Mouse (Mus musculus) CH12.LX (cell line): ENCODE results near the gene 1700016C15Rik. TPM values are rescaled to one million over a fixed set of nuclear protein-coding genes. Genes with fewer than 3 reads are reported as not detected.

Source experiments
- DNase-seq: peaks from one replicate; pipeline ENCODE4 v3.0.0-alpha.2; 2013; ENCODE audit errors: extremely low read depth
- H3K27ac ChIP-seq: 2 replicates; pipeline ENCODE4 v1.5.1; 2012; ENCODE audit warnings: low read depth, mild to moderate bottlenecking, control low read depth, moderate library complexity; ENCODE audit not compliant: insufficient read depth
- H3K27me3 ChIP-seq: replicated peaks from 2 replicates; pipeline ENCODE3; 2012; ENCODE audit warnings: inconsistent platforms
- H3K36me3 ChIP-seq, 2 experiments: replicated peaks in 1 of 2; 2 replicates each; pipeline versions ENCODE3 to v1.6.1; 2012; ENCODE audit warnings: inconsistent platforms in 1 of 2, low read length in 1 of 2, mild to moderate bottlenecking in 1 of 2, mixed read lengths in 1 of 2, moderate library complexity in 1 of 2; ENCODE audit not compliant: control insufficient read depth in 1 of 2, insufficient read depth in 1 of 2
- H3K4me1 ChIP-seq, 2 experiments: 2 replicates each; pipeline ENCODE4 v1.6.1; 2012; ENCODE audit warnings: inconsistent platforms in 1 of 2, moderate library complexity in 1 of 2; ENCODE audit not compliant: insufficient read depth in 2 of 2, control insufficient read depth in 1 of 2
- H3K4me2 ChIP-seq: 2 replicates; pipeline ENCODE4 v1.6.1; 2012; ENCODE audit warnings: low read depth, mild to moderate bottlenecking, control low read depth; ENCODE audit not compliant: poor library complexity, insufficient read depth, severe bottlenecking
- H3K4me3 ChIP-seq, 3 experiments: fragments of 150-350 bp in 1 of 3; sonication (generic) in 1 of 3; replicated peaks in 1 of 3; 2 replicates each; pipeline versions ENCODE3 to v1.5.1; 2011 to 2012; ENCODE audit warnings: low read depth in 2 of 3, low read length in 2 of 3, mild to moderate bottlenecking in 2 of 3, moderate library complexity in 2 of 3, control low read depth in 1 of 3, improper control_type of control experiment in 1 of 3, inconsistent platforms in 1 of 3, mixed read lengths in 1 of 3; ENCODE audit not compliant: poor library complexity in 1 of 3
- H3K79me2 ChIP-seq: replicated peaks from 2 replicates; pipeline ENCODE4 v1.6.1; 2012; ENCODE audit warnings: mild to moderate bottlenecking, moderate library complexity; ENCODE audit not compliant: control insufficient read depth, poor library complexity, insufficient read depth, severe bottlenecking; ENCODE audit errors: extremely low read depth
- H3K9ac ChIP-seq: 2 replicates; pipeline ENCODE4 v1.6.1; 2012; ENCODE audit warnings: low read depth, mild to moderate bottlenecking, control low read depth, moderate library complexity; ENCODE audit not compliant: insufficient read depth
- H3K9me3 ChIP-seq: replicated peaks from 2 replicates; pipeline ENCODE3; 2012; ENCODE audit warnings: low read length, inconsistent platforms, mixed read lengths
- CHD1 ChIP-seq: IDR thresholded peaks from 2 replicates; pipeline ENCODE4 v1.6.1; 2012; ENCODE audit warnings: low read depth, low read length, improper control_type of control experiment, inconsistent platforms
- ETS1 ChIP-seq: conservative IDR thresholded peaks from 2 replicates; pipeline ENCODE4 v1.6.1; 2012; ENCODE audit warnings: low read depth, mild to moderate bottlenecking, inconsistent platforms, low read length, improper control_type of control experiment, moderate library complexity
- GABPA ChIP-seq: IDR thresholded peaks from 2 replicates; pipeline ENCODE4 v1.6.1; 2012; ENCODE audit warnings: low read depth, low read length, improper control_type of control experiment, inconsistent platforms; ENCODE audit not compliant: insufficient replicate concordance
- KAT2A ChIP-seq: IDR thresholded peaks from 2 replicates; pipeline ENCODE4 v1.6.1; 2012; ENCODE audit warnings: low read length, improper control_type of control experiment, inconsistent platforms; ENCODE audit not compliant: insufficient replicate concordance
- MAFK ChIP-seq: IDR thresholded peaks from 2 replicates; pipeline ENCODE4 v1.6.1; 2011; ENCODE audit warnings: low read length, improper control_type of control experiment; ENCODE audit not compliant: insufficient replicate concordance
- MAX ChIP-seq: IDR thresholded peaks from 2 replicates; pipeline ENCODE4 v1.6.1; 2011; ENCODE audit warnings: low read length, improper control_type of control experiment
- NELFE ChIP-seq: IDR thresholded peaks from 2 replicates; pipeline ENCODE4 v1.6.1; 2011; ENCODE audit warnings: low read depth, low read length, improper control_type of control experiment
- POLR2A ChIP-seq: IDR thresholded peaks from 2 replicates; pipeline ENCODE4 v1.6.1; 2011; ENCODE audit warnings: low read depth, mild to moderate bottlenecking, improper control_type of control experiment, low read length
- RCOR1 ChIP-seq: conservative IDR thresholded peaks from 2 replicates; pipeline ENCODE4 v1.6.1; 2012; ENCODE audit warnings: low read depth, mild to moderate bottlenecking, inconsistent platforms, low read length, improper control_type of control experiment
- TBP ChIP-seq: conservative IDR thresholded peaks from 2 replicates; pipeline ENCODE4 v1.6.1; 2011; ENCODE audit warnings: low read depth, low read length, improper control_type of control experiment
- ZC3H11A ChIP-seq: IDR thresholded peaks from 2 replicates; pipeline ENCODE4 v1.6.1; 2012; ENCODE audit warnings: low read depth, mild to moderate bottlenecking, inconsistent platforms, low read length, improper control_type of control experiment
- ZMIZ1 ChIP-seq: IDR thresholded peaks from 2 replicates; pipeline ENCODE4 v1.6.1; 2012; ENCODE audit warnings: low read depth, mild to moderate bottlenecking, inconsistent platforms, low read length, improper control_type of control experiment
- dilution Hi-C: fragments of 300-500 bp; cut with MboI; formaldehyde crosslinking; loops from 2 replicates; pipeline ENCODE4 v1.14.3; 2020; ENCODE audit warnings: low sequenced_read_pairs; ENCODE audit not compliant: extremely low pct_unique_long_range_greater_than_20kb, extremely low pct_ligation_motif_present
- in situ Hi-C: fragments of 300-500 bp; cut with MboI; formaldehyde crosslinking; loops from 3 replicates; pipeline ENCODE4 v1.14.3; 2019; ENCODE audit warnings: low sequenced_read_pairs, low pct_ligation_motif_present, low pct_unique_long_range_greater_than_20kb, mixed read lengths
- polyA plus RNA-seq: library from polyadenylated mRNA; unstranded; fragments of >175 nt; gene quantifications from 2 replicates; pipeline ENCODE4 v1.2.1, GENCODE M21; 2012; ENCODE audit warnings: low read depth; ENCODE audit not compliant: insufficient read length
- total RNA-seq, 2 experiments: library from RNA; depleted of rRNA; stranded (reverse); fragments of 300-350 nt in 1 of 2; fragments of >200 nt in 1 of 2; gene quantifications; 2 replicates each; pipeline ENCODE4 v1.2.3; 2012 to 2014

The 1700016C15Rik gene
- total and polyA plus RNA-seq, 3 experiments = not detected

- TF ChIP-seq MAFK (peak; percentile 54; the same call in 1 of the 2 replicates), TBP (no peak), GABPA (no peak)
- TF ChIP-seq, all 38 proteins: peak for 1
- Histone ChIP-seq H3K36me3 (no peaks in the 10 kb centered on the region), H3K4me2 (no peak overlapping the region), H3K27me3 (no peaks in the 10 kb centered on the region), H3K9me3 (peaks cover 5% of the 10 kb centered on the region), H3K4me3 (no peak overlapping the region), H3K9ac (no peak overlapping the region), H3K79me2 (no peaks in the 10 kb centered on the region), H3K4me1 (peaks cover 0 to 10% of the 10 kb centered on the region in 2 experiments; a peak in 2 of 4 replicates), H3K27ac (no peak overlapping the region)
- dilution Hi-C loops = no loop called here
- in situ Hi-C loops = no loop called here
- no peak for DNase-seq
Measured at GRCm38 (mm10) chr1:177744521-177745325, 15.1 kb downstream of the 1700016C15Rik start.

GRCm38 (mm10) chr1:177747869-177748540, 18.4 kb downstream of the 1700016C15Rik start:
- H3K27ac ChIP-seq = no peak overlapping the region
- H3K9me3 ChIP-seq = peaks cover 17% of the 10 kb centered on the region
- TF ChIP-seq MAX (no peak), ETS1 (no peak), KAT2A (no peak), CHD1 (no peak), NELFE (no peak), POLR2A (no peak)
- in situ Hi-C loops (no loop called here), dilution Hi-C loops (no loop called here)
- no peak for DNase-seq
- peaks cover 0 to 10% of the 10 kb centered on the region in 2 experiments; a peak in 2 of 4 replicates for H3K4me1 ChIP-seq
- H3K4me3 ChIP-seq = no peak overlapping the region
- H3K79me2 ChIP-seq = no peaks in the 10 kb centered on the region
- H3K9ac ChIP-seq = no peak overlapping the region
- H3K27me3 ChIP-seq = no peaks in the 10 kb centered on the region
- H3K4me2 ChIP-seq = no peak overlapping the region
- peaks cover 0 to 3% of the 10 kb centered on the region in 2 experiments for H3K36me3 ChIP-seq

- Histone ChIP-seq H3K9ac (no peak overlapping the region), H3K4me3 (no peak overlapping the region), H3K79me2 (no peaks in the 10 kb centered on the region), H3K27me3 (no peaks in the 10 kb centered on the region), H3K4me2 (no peak overlapping the region), H3K9me3 (peaks cover 17% of the 10 kb centered on the region), H3K27ac (no peak overlapping the region), H3K4me1 (no peaks in the 10 kb centered on the region), H3K36me3 (peaks cover 0 to 3% of the 10 kb centered on the region in 2 experiments)
- in situ Hi-C loops (no loop called here), dilution Hi-C loops (no loop called here)
- no peak for DNase-seq
- TF ChIP-seq POLR2A (no peak), RCOR1 (no peak), ZMIZ1 (no peak), ZC3H11A (no peak)
Measured at GRCm38 (mm10) chr1:177753496-177753895, 23.9 kb downstream of the 1700016C15Rik start.
